Mouse (Mus musculus) cerebral cortex, adult 2 months (tissue): ENCODE results near the gene Myo1a.

Experiments
- WGBS: fragments of 180-500 bp; shearing (Covaris S2); methylation state at CpG from one replicate; pipeline ENCODE4 v1.1.7; 2018; 5-methylcytosine and 5-hydroxymethylcytosine counted together

The Myo1a gene

DNA sequence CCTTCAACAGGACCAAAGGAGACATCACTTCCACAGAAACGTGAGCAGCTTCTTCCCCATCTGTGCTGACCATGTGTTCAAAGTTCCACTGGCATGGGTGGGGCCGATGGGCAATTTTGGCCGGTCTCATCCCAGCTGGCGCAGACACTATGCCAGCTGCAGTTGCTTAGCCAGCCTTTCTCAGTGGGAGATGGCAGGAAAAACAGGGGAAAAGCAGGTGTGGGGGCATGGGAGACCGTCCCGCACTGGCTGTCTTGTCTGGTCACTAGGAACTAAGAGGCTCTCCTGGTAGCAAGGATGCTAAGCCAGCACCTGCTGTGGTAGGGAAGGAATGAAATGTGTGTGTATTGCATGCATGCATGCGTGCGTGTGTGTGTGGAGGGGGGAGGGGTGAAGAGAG, 23.5 kb downstream of the Myo1a start:
- WGBS: 53% methylated on average over 8 of the region's 8 CpGs

DNA sequence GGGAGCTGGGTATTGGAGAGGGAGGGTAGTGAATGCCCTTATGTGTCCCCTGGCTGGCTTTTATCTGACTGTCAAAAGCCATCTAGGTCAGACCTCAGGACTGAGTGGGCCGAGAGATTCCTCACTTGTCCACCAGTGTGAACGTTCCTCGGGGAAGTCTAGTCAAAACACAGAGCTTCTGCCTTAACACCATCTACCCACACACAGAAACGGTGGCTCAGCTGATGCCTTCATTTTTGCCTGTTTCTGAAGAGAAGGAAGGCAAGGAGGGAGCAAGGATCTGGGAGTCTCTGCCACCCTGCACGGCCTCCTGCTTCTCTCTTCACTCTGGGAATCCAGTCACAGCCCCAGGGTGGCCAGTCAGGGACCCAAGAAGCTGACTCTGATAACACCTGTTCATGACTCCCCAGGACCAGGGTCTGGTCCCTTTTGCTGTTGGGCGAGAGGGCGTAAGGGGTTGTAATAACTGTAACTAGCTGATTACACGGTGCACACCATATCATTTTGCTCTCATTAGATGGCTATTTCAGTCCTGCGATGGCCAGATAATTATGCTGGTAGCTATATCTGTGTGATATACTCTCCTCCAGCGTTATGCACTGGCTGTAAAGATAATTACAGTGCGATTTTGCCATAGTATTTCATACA, 25.4 kb downstream of the Myo1a start:
- WGBS: 40% methylated on average over 11 of the region's 11 CpGs

DNA sequence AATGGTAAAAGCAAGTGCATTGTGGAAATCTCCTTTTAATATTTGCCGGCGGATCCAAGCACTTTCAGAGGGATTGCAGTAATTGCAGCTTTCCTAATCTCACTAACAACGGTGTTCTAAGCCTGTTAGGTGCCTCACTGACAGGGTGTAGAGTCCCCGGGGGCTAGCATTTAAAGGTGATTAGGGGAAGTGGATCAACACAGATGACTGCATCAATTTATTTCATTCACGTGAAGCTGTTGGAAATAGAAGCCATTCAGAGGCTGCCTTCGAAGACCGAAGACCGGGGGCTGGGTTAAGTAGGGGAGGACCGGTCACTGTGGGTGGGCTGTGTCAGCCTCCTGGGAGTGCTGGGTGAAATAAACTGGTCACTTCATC, 26.0 kb downstream of the Myo1a start:
- WGBS: 41% methylated on average over 9 of the region's 9 CpGs

DNA sequence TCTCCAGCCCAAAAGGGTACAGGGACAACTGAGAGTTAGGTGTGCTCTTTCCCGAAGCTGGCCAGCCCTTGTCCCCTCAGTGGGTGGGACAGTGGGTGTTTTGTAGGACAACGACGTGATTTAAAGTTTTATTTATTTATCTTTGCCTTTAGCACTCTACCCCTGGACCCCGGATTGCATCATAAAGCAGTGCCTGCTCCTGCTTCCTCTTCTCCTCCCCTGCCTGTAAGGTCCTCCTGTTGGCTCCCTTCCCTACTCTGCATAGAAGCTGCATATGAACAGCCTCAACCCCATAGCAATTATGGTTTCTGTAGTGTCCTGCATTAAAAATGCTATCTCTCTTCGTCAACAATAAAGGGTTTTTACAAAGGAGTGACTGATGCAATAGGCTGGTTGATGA, 26.4 kb downstream of the Myo1a start:
- WGBS: 51% methylated on average over 5 of the region's 5 CpGs

DNA sequence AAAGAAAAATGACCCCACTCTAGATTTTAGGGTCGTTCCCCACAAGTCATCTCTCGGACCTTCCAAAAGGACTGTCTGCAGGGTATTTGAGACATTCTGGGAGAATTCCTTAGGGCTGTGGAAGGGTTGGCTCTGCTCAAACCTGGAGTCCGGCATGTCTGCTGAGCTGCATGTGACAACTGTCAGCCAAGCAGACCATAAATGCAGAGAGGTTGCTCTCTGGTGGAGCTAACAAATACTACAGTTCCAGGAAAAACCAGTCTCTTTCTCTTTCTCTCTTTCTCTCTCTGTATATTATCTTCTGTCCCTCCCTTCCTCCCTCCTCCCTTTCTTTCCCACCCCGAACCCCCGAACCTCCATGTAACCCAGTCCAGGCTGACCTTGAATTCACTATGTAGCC, 29.5 kb downstream of the Myo1a start:
- 41% methylated on average over 5 of the region's 5 CpGs for WGBS

DNA sequence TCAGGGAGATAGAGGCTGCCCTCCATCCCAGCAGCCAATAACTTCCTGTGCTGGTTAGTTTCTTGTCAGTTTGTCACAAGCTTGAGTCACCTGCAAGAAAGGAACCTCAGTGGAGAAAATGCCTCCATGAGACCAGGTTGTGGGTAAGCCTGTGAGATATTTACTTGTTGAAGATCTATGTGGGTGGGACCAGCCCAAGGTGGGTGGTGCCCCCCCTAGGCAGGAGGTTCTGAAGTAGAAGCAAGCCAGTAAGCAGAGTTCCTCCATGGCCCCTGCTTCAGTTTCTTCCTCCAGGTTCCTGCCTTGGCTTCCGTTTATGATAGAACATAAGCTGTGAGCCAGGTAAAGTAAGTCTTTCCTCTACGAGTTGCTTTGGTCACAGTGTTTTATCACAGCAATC, 31.3 kb downstream of the Myo1a start:
- 82% methylated on average over 2 of the region's 2 CpGs for WGBS

DNA sequence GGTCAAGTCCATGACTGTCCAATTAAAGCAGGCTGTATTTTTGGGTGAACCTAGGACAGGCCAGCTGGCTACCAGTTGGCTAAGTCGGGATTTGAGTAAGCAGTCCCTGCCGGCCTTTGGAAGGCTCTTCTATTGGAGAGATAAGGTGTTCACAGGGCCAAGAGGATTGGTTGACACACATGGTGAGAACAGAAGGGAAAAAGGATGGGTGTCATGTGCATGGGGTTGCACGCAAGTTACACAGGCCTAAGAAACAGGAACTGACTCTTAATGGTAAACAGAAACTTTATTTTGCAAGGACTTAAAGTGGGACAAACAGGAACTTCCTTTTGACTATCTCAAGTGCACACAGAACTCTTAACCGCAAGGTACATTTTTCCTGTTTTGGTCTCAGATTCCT, 31.9 kb downstream of the Myo1a start:
- 72% methylated on average over 4 of the region's 4 CpGs for WGBS

DNA sequence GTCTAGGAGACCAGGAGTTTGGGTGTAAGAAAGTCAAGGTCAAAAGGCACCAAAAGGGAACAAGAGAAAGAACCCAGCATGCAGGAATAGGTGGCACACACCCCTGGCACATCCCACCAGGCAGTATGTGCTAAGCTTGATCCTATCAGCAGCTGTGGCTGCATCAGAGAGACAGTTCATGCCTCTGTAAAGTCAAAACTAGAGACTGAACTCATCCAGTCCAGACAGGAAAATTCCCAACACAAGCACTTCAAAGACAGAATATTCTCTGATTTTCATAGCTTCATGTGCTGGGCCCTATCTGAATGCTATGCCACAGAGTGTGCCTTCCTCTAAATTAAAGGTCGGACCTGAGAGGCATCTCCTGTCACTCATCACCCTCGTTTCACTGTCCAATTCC, 32.6 kb downstream of the Myo1a start:
- 36% methylated on average over 2 of the region's 2 CpGs for WGBS

DNA sequence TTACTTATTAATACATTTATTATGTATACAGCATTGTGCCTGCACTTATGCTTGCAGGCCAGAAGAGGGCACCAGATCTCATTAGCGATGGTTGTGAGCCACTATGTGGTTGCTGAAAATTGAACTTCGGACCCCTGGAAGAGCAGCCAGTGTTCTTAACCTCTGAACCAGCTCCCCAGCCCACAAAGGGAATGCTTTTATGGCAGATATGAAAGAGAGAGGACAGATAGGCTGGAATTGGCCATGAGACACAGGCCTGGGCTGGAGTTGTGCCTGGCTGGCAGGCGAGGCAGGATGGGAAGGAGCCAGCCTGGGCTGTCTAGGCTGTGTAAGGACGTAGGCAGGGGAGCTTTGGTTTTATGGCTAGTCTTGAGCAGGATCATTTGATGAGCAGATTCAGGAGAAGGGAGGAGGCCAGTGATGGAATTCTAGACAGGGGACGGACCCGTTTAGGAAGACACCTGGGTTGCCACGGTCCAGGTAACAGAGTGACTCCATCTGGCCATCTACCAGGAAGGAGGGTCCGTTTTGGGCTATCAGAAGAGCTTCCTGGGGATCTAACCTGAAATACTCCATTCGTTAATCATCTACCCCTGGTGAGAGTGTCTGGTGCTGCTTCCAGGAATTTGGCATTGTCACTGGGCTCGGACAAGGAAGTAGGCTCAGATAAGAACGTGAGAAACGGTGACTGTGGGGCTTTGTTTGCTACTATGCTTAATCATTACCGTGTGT, 33.3 kb downstream of the Myo1a start:
- 46% methylated on average over 13 of the region's 13 CpGs for WGBS

DNA sequence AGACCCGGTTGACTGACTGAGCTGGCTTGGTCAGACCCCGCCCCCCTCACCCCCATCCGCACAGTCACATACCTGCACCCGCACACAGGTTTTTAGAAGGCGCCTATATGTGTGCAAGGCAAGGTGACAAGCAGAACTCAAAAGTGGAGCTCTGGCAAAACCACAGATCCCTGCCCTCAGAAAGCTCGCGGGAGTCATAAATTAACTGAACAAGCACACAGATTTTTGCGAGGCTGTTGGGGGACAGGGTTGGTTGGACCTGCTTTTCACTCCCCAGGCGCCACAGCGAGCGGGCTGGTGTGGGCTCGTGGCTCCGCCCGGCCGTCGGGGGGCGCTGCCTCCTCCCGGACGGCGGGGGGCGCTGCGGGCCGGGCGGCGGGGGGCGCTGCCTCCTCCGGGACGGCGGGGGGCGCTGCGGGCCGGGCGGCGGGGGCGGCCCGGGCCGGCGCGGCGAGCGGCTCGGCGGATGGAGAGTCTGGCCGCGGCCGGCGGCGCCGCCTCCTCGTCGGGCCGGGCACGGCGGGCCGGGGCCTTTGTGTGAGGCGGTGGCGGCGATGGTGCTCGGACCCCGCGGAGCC, 34.2 kb downstream of the Myo1a start, which contains the start of gene Zbtb39:
Gene Zbtb39, plus strand, starts transcription at position 456 of the 578 bp plus-strand sequence.
- 2% methylated on average over 61 of the region's 61 CpGs for WGBS

DNA sequence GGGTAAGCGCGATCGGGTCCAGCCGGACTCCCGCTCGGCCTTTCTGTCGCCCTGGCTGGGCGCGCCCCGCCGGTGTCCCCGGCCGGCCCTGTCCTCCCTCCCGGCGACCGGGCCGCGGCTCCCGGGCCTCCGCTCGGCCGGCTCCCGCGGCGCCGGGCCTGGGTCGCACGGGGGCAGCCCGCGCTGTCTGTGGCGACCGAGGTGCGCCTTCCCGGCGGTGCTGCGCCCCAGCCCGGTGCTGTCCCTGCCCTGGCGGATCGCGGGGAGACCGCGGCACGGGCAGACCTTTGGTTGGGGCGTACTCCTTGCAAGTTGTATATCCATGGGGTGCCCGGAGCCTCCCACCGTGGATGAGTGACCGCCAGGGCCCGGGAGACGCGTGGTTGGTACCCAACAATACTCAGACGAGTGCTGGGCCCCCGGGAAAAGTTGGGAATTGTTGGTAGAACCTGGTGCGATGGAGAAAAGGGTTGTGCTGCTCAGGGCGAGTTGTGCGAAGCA, 34.7 kb downstream of the Myo1a start:
- 1% methylated on average over 45 of the region's 55 CpGs for WGBS

DNA sequence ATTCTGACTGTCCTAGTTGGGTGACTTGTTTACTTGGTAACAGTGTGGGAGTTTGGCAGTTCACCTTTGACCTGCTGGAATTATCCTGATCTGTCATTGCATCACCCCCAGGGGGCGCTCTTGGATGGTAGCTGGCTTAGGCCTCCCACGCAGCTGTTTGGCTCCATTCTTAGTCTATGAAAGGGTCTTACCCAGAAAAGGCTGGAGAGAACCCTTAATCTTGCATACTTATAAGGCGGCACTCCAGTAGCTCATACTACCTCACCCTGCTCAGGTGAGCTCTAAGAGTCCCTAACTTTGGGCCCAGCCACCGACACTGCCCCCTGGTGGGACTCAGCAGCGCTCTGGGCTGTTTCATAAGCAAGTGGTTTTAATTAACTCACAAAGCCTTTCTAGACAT, 39.7 kb downstream of the Myo1a start:
- WGBS: 61% methylated on average over 5 of the region's 5 CpGs

DNA sequence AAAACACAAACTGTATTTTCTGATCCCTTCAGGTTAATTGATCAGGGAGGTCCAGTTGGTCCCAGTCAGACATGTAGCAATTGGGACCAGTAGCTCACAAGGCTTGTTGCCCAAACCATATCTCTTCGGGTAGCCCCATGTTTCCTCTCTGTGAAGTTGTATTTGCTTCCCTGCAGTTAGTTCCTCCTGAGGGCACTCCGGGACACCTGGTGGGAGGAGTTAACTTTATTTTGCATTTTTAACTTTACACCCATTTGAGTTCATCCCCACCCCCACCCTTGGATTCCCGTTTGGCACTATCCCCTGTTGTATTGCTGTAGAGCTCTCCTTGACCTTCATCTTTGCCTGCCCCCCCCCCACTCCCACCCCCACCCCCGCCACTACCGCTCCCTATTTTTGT, 40.9 kb downstream of the Myo1a start:
- WGBS: 77% methylated on average over 5 of the region's 5 CpGs

DNA sequence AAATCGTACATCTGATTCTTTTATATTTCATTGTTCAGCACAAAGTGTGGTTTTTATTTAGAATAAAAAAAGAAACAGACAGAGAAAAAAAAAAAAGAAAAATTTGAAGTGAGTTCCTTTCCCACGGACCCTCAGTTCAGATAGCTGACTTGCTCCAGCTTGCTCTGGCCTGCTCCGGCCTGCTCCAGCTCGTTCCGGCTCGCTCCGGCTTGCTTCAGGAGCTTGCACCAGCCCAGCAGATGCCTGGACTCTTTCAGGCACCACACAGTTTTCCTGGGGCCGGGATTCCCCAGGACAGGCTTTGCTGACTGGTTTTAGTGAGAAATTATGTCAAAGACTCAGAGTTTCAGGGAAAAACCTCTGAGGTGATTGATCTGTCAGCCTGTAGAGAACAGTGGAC, 42.3 kb downstream of the Myo1a start:
- WGBS: 88% methylated on average over 8 of the region's 8 CpGs

DNA sequence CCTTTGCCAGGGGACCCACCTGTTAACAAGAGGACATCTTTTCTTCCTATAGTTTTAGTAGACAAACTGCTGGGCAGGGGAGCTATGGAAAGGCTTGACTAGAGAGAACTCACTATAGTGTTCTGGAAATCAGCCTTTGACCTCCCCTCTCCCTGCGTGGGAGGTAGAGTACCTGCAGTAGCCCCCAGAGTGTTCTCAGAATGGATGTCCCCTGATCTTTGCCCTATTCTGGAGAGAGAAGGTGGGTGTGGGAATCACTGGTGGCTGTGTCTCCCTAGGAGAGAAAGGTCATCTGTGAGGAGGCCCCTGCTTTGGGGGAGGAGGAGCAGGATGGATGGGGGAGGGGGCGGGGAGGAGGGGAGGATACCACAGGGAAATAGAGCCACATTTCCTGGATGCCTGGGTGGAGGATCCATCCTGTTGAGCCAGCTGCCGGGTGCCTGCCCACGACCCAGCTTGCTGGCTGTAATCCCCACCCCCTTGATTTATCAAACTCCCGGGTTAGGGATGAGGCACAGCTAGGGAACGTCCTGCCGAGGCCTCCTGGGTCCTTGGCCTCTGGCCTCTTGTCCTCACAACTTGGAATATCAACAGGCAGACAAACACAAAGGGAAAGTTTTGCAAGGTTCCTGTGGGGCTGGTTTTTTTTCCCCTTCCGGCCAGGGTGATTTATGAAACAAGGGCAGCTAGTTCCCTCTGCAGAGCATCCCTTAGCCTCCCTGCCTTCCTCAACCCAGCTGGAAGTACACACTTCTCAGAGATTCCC, 44.1 kb downstream of the Myo1a start:
- 25% methylated on average over 8 of the region's 8 CpGs for WGBS

DNA sequence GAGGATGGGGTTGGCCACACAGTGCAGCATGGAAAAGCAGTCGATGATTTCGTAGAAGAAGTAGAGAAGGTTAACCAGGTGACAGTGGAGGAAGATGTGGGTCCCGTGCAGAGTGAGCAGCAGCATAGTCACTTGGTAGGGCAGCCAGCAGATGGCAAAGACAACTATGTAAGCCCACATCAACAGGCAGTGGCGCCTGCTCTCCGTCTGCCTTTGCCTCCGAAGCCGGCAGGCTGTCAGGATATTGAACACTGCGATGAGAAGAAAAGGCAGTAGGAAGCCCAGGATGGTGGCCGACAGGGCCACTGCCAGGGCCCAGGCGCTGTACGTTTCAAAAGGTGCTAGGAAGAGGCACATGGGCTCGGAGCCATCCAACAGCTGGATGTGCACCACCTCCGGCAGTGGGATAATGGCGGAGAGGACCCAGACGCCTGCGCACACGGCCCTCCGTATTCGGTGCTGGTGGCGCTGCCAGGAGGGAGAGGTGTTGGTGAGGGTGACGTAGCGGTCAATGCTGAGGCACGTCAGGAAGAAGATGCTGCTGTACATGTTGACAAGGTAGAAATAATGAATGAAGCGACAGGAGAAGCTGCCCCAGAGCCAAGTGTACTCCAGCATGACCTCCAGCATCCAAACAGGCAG, 45.3 kb downstream of the Myo1a start:
- 50% methylated on average over 24 of the region's 24 CpGs for WGBS

DNA sequence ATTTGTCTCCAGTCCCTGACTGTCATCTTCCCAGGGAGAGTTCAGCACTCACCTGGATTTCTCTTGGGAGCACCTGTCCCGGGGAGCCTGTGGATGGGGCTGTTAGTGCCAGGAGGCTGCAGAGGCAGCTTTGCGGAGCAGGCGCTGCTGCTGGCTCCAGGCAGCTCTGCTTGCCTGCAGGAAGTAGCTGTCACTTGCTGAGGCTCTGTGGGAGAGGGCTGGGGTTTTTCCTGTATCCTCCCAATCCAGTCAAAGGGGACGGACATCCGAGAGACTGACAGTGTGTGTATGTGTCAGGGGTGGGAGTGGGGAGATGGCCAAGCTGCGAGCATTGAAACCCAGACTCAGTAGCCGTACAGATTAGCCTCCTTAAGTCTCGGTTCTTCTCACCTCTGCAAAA, 46.6 kb downstream of the Myo1a start, which contains the start of gene Gpr182:
Gene Gpr182, minus strand, starts transcription at position 185 of the 400 bp plus-strand sequence.
- 68% methylated on average over 8 of the region's 8 CpGs for WGBS

DNA sequence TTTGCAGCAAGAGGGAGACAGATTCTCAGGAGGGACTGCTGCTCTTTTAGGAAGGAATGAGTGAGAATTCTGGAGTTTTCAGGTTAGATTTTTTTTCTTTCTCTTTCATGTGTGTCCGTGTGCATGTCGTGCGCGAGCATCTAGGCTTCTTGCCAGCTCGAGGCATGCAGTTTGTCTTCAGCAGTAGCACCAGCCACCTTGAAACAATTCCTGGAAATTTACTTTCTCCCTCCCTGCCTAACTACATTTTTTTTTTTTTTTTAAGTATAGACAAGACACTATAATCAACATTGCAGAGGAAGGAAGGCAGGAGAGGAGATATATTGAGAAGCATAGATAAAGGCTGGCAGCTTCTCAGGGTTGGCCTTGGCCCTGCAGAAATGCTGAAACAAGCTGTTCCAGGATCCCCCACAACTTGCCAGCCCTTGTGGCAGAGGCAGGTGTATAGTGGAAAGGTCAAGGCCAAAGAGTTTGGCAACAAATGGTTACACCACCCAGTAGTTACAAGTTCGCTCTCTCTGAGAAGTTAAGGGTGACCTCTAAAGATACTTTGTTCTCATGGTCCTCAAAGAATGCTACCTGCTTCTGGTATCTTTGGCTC, 49.7 kb downstream of the Myo1a start:
- 64% methylated on average over 6 of the region's 6 CpGs for WGBS

DNA sequence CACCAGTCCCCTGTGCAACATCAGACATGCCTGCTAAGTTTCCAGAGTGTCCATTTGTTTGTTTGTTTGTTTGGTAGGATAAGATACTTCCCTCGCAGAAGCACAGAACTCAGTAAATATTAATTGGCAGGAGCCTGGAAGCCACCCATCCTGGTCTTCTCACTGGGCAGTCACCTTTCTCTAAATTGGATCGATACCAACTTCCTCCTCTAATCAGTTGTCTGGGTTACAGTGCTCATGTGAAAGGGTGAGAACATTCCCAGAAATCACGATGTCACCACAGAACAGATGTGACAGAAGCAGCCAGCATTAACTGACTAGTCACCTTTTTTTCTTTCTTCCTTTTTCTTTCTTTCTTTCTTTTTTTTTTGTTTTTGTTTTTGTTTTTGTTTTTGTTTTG, 50.3 kb downstream of the Myo1a start:
- WGBS: 63% methylated on average over 3 of the region's 3 CpGs

DNA sequence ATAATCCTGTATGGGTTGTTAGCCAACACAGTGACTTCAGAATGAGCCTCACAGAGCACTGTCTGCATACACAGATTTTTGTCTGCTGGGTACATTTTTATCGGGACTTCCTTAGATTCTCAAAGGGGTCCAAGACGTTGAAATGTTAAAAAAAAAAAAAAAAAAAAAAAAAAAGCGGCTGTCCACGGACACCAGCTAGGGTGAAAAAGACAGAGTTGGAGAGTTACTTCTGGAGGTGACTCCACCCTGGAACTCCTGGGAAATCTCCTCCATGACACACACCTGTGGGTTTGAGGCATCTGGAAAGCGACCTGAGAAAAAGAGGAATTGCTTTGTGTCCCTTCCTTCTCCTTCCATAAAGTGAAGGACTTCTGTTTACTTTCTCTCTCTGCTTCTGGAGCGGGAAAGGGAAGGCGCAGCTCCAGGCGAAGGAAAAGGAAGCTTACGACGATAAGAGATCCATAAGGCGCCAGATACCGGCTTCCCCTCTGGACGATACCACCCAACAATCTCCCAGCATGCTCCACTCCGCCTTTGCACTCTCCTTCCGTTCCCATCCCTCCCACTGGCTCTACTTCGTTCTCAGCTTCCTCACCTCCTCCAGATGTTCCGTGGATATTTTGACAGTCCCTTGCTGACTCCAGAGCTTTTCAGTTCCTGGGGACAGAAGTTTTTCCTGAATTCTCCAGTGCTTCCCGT, 50.9 kb downstream of the Myo1a start:
- 47% methylated on average over 18 of the region's 18 CpGs for WGBS
